Mouse (Mus musculus): ENCODE measurements at regions not wholly inside any gene's neighbourhood (a gene's known extent, or its start where the extent isn't known, plus 50 kb on each side); places are given as distances from the start of the nearest gene placed in this dataset.

DNA sequence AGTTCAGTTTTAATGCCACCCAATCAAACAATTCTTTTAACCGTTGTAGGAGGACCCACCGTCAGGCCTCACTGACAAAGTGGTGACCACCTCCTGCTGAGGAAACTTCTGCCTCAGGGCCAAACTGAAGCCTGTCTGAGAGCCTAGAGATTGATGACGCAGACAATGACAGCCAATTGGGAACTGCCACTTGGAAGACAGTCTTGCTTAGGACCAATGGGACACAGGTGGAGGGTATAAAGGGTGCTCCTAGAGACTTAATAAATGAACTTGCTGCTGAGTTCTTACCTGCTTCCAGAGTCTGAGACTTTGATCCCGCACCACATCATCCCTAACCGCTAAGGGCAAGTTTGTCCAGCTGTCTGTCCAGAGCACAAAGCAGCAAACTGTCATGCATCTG is 80.0 kb downstream of the Tbx4 start:
- no peak for DNase-seq (ENCODE audit: low spot score)

DNA sequence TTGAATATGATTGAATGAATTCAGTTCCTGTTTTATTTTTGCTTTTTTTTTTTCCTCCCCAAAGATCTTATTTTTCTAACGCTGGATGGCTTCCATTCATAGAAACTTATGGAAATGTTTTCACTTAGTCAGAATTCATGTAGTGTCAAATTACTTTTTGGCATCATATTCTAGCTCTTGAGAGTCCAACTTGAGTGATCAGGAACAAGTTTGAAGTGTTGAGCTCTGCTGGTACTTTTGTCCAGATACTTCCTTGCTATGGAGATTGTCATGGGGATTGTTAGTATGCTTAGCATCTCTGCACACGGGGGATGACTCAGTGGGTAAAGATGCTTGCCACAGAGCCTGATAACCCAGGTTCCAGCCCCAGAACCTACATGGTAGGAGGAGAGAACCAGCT is 84.1 kb downstream of the Tbx4 start:
- DNase-seq (ENCODE audit: low spot score) = no peak

DNA sequence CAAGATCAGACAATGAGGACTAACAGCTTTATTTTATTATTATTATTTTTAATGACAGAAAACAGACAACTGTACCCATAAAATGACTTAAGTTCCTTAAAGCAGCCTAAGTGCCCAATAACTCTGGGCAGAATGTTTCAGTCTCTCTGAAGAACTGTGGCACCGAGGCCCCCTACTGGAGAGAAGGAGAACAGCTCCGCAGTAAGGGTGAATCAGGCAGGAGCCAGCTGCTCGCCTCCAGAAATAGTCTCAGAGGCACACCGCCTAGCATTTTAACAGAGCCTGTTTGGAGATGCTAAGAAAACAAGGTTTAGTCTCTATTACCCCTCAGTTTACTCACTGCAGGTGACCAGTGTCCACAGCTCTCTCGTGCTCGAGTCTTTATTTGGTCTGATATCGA is 86.2 kb downstream of the Tbx4 start:
- peak; percentile 41 for DNase-seq (ENCODE audit: low spot score)

DNA sequence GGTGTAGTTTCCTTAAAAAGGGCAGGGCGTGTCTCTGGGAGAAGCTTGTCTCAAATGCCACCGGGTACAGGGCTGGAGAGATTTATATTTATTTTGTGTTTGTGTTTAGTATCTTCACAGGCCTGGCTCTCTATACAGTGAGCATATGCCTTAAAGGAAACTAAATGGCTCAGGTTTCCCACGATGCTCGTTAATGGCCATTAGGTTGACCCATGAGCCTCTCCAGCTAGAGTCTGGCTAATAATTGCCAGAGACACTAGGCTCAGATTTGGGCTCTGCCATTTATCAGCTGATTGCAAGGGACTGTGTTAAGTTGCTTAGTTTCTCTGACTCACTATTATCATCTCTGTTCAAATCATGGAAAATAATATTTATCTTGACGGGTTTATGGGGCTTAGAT is 87.5 kb downstream of the Tbx4 start:
- DNase-seq (ENCODE audit: low spot score) = no peak

DNA sequence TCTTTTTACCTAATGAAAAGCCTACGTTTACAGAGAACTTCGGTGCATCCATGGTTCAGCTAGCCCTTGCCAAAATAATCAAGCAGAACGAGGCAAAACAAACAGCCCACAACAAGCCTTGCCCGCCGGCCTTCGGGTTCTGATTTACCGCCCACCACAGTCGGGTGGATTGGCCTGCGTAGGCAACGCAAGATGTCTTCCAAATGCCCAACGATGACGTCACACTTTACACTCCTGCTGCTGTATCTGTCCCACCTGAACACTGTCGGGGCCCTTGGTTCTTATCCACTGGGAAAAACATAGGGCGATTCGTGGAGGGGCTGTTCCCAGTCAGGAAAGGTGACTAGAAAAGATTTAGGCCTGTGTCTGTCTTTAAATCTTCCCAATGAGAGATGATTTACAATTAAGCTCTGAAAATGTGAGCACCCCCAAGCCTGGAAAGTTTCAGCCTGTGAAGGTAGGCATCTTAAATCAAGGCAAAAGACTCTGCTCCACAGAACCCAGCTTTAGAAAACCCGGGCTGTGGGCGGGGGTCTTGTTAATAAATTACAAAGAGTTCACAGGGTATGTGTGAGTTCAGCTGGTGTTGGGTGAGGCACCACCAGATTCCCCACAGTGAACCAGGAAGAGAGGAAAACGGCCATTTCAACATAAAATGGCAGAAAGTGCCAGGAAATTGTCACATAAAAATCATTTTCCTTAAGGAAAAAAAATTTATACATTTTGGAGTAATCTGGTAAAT is 90.6 kb downstream of the Tbx4 start:
- DNase-seq (ENCODE audit: low spot score) = no peak

DNA sequence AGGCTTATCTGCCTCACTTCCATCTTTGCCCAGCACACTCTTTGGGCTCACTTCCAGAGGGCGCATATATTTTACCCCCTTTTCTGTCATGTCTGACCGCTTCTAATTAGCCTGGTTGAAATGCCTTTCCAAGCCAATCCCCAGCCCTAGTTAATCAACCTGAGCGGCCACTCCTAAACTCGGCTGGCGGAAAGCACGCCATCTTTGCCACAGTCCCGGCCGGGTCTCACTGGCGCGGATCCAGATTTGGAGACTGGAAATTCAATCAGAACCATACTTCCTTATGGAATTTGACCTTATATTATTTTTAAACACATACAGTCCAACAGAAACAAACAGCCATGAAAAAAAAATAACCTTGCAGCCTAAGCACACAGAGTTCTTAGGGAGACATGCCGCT is 94.2 kb downstream of the Tbx4 start:
- no peak for DNase-seq (ENCODE audit: low spot score)

DNA sequence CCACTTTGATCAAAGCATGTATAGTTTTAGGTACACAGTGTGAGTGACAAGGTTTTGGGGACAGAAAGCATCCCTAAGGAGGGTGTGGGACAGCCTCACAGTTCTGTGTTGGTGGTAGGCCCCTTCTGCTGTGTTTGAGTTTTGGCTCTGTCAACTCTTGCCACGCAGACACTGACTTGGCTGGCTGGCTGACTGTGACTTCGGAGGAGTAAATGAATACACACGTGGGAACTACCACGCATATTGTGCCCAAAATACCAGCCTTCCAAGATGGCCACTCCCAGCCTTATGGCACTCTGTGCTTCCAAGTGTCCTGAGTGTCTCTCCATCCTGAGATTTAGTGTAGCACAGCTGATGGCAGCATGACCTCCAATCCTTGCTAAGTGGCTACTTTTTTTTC is 95.3 kb downstream of the Tbx4 start:
- no peak for DNase-seq (ENCODE audit: low spot score)

DNA sequence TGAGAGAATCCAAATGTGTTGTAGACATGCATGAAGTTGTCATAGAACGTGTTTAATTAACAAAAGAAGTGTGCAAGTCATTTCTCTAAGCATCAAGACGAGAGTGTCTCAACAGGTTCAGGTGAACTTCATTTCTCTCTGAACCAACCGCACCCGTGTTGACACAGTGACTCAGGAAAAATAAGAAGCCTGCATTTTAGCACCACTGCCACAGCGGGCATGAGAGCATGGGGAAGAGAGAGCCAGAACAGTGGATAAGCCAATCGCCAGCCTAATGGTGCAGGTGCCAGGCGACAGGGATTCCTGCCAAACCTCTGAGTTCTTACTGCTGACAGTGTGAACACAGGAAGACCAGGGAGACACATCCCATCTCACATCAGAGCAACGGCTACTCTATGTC is 100.1 kb downstream of the Tbx4 start:
- DNase-seq (ENCODE audit: low spot score) = no peak

DNA sequence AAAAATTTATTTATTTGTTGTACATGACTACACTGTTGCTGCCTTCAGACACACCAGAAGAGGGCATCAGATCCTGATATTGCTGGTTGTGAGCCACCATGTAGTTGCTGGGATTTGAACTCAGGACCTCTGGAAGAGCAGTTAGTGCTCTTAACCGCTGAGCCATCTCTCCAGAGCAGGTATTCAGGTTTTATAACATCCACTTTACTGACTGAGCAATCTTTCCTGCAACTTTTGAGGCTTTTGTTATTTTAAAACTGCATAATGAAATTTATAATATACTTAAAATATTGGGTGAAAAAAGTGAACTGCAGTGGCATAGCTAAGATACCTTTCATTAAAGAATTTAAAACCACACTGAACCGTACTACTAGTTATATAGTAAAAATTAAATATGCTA is 101.0 kb downstream of the Tbx4 start:
- DNase-seq (ENCODE audit: low spot score) = no peak

DNA sequence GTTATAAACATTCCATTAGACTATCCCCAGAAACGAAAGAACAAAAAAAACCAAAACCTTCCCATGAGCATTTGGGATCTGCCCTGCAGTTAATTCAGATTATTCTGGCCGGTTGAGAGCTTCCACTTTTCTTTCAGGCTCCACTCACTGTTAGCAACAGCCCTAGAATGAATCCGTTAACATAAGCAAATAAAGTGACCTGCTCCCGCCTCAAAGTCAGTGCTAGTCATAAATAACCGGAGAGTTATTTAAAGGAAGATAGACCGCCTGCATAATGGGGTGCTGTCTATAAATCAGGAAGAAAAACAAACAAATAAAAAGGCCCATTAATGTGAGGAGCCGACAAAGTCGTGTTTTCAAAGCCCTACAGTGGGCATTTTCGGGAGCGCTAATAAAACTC is 103.3 kb downstream of the Tbx4 start:
- no peak for DNase-seq (ENCODE audit: low spot score)

DNA sequence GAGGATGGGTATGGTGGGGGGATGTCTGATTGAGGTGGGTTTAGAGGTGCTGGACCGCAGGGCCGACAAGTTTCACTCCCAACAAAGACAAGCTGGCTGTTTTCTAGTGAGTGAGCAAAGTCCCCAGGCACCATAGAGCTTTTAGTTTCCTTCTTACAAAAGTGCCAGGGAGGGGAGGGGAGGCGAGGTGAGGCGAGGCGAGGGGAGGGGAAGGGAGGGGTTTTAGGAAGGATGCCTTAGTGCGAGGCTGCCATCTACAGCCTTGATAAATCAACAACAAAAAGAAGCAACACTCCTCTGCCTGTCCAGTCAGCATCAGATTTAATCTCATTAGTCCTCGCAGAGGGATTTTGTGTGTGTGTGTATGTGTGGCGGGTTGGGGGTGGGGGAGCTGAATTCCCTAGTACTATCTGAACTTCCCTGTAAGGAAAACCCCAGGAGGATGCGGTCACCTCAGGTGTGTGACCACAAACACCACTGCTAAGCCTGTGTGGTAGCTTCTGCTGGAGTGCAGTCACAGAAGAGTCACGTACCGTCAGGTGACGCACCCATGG is 103.8 kb downstream of the Tbx4 start:
- no peak for DNase-seq (ENCODE audit: low spot score)

DNA sequence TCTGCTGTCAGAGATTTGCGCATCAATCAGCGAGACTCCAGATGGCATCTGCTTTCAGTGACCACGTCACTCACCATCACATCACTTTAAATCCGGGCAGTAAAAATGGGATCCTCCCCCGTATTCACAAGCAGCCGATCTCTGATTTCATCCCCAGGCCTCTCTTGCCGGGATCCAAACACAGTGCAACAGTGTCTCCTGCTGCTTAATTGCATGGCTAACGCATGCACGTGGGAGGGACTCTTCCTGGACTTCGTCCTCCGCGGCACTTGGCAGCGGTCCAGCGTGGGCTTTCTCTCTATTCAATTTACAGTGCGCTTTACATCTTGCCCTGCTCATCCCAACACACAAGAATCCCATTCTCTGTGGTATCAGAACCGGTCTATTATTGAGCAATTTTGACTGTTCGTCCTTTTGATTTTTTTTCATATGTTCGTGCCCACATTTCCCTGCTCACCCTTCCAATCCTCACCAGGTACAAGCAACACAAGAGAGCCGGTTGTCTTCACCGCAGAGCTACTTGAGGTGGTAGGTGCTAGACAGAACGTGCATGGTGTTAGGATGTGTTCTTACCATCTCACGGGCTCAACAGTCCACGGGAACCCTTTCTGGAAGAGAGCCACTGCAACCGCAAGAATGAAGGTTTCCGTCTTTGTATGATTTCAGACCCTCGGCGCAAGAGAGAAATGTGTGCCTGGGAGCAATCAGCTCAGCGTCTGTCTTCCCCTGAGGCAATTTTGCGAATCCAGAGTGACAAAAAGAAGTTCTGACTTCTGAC is 109.3 kb downstream of the Tbx4 start:
- no peak for DNase-seq (ENCODE audit: low spot score)

DNA sequence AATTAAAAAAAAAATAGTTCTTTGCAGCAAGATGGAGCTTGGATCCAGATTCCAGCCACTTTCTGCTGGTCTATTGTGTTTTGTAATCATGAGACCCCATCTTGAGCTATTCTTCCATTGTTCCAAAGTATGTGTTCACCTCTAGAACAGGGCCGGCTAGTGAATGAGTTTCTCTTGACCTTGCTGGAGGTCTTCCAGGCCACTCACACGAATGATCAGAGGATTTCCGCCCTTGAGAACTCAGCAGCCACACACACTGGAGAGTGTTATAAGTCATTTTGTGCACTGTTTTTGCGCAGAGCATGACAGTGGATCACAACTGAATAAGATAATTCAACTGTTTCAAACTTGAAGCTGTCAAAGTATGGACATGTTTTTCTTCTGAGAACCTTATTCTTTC is 110.5 kb downstream of the Tbx4 start:
- DNase-seq (ENCODE audit: low spot score) = no peak

DNA sequence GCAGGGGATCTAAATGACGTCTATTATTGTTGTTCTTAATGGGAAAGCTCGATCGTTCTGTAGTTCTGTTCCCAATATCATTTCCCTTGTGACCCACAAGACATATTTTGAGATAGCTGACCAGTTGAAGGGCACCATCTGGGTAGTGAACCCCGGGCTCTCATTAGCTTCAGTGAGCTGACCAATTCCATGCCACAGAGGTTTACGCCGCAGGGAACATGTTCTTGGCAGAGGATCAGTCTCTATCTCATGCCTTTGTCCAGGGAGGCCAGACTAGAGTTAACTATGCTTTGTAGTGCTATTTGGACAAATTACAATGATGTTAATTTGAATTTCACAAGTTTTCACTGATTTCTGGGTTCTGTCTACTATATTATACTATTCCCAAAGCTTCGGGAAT is 117.1 kb downstream of the Tbx4 start:
- DNase-seq (ENCODE audit: low spot score) = no peak

DNA sequence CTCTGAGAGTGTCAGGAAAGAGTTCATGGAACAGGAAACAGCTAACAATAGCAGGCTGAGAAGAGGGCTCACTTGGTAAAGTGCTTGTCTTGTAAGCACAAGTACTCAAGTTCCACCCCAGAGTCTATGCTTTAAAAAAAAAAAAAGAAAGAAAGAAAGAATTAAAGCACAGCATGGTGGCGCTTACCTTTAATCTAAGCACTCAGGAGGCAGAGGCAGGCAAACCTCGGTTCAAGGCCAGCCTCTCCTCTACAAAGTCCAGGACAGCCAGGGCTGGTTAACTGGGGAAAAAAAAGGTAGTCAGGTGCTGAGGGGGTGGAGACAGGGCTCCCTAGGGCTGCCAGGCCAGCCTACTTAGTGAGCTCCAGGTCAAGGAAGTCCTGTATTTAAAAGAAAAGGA is 119.1 kb downstream of the Tbx4 start:
- DNase-seq (ENCODE audit: low spot score) = no peak

DNA sequence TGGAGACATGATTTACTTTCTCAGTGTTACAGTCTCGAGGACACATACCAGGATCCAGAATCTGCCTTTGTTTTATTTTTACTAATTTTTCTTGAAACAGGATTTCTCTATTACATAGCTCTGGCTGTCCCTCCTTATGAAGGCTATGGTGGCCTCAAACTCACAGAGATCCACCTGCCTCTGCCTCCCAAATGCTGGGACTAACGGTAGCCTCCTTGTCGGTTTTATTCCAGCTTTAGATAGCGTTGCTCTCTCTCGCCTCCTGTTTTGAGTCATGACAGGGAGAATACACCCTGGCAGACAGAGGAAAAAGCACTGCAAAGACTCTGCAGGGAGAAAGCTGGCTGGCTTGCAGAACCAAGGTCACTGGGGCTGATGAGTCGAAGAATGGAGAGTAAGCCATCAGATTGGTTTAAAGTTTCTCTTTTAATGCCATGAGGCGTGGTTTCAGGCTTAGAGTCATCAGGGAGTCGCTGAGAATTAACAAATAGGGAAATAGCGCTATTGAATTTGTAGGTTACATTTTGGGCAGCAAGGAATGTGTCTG is 119.8 kb downstream of the Tbx4 start:
- no peak for DNase-seq (ENCODE audit: low spot score)

DNA sequence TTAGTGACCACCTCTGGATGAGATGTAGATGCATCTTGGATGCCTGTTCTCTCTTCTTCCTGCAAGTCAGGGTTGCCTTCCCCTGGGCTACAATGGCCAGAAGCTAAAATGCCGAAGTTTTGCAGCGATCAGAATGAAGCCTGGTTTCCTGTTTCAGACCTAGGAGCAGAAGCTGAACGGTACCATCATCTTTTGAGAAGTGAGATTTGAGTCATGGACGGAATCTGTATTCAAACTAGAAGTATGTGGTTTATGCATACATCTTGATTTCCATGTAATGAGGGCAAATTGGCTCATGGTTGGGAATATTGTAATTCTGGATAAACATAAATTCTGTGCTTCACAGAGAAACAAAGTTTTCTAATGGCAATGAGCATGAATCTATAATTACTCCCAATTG is 120.6 kb downstream of the Tbx4 start:
- no peak for DNase-seq (ENCODE audit: low spot score)

Data from layer of hippocampus, adult 9-10 months (tissue).